Mouse (Mus musculus) CH12.LX (cell line): ENCODE data around the gene Nr4a3.

Source experiments
- CTCF ChIP-seq, 2 experiments: IDR thresholded peaks in 1 of 2; conservative IDR thresholded peaks in 1 of 2; 2 replicates each; pipeline ENCODE4 v1.5.1; 2011 to 2012; ENCODE audit warnings: low read depth in 2 of 2, low read length in 2 of 2, improper control_type of control experiment in 1 of 2, inconsistent platforms in 1 of 2, mild to moderate bottlenecking in 1 of 2, moderate library complexity in 1 of 2
- GABPA ChIP-seq: IDR thresholded peaks from 2 replicates; pipeline ENCODE4 v1.6.1; 2012; ENCODE audit warnings: low read depth, low read length, improper control_type of control experiment, inconsistent platforms; ENCODE audit not compliant: insufficient replicate concordance
- TCF12 ChIP-seq: IDR thresholded peaks from 2 replicates; pipeline ENCODE4 v1.6.1; 2014; ENCODE audit warnings: low read depth, mild to moderate bottlenecking, inconsistent platforms, low read length, improper control_type of control experiment

DNA sequence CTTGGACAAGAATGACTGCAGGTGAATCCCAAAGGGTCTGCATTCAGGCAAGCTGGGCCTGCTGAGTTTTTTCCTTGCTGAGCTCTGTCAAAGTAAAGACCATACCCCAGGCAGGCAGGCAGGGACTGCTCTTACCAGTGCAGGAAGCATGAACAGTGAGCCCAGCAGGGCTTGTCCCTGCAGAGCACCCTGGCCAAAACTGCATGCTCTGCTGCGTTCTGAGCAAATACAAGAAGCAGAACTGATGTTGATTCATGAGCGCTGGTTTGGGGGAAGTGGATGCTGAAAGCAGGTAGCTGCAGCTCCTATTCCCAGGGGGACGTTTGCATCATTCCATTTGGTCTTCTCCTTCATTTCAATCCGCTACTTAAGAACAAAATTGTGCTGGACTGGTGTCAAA is 19.4 kb downstream of the Nr4a3 start:
- TF ChIP-seq GABPA (no peak), TCF12 (no peak), CTCF (conservative IDR thresholded peaks at IDR 0.05 in 1 of 2, IDR thresholded peaks at IDR 0.05 in 1 of 2; ENCODE audit: low read depth in 2 of 2, low read length in 2 of 2) (no peak)
